Mouse (Mus musculus) G1E (cell line): ENCODE measurements around the gene Kcnn3.

ENCODE experiments used
- CTCF ChIP-seq: IDR thresholded peaks from 2 replicates; pipeline ENCODE4 v1.5.1; 2012; ENCODE audit warnings: low read depth, low read length, inconsistent platforms, mixed read lengths
- GATA1 ChIP-seq: IDR thresholded peaks from 2 replicates; pipeline ENCODE4 v1.6.1; 2012; ENCODE audit warnings: borderline replicate concordance, low read length, inconsistent platforms, mixed read lengths
- GATA2 ChIP-seq: IDR thresholded peaks from 2 replicates; pipeline ENCODE4 v1.6.1; 2012; ENCODE audit warnings: low read depth, low read length, inconsistent platforms, borderline replicate concordance

DNA sequence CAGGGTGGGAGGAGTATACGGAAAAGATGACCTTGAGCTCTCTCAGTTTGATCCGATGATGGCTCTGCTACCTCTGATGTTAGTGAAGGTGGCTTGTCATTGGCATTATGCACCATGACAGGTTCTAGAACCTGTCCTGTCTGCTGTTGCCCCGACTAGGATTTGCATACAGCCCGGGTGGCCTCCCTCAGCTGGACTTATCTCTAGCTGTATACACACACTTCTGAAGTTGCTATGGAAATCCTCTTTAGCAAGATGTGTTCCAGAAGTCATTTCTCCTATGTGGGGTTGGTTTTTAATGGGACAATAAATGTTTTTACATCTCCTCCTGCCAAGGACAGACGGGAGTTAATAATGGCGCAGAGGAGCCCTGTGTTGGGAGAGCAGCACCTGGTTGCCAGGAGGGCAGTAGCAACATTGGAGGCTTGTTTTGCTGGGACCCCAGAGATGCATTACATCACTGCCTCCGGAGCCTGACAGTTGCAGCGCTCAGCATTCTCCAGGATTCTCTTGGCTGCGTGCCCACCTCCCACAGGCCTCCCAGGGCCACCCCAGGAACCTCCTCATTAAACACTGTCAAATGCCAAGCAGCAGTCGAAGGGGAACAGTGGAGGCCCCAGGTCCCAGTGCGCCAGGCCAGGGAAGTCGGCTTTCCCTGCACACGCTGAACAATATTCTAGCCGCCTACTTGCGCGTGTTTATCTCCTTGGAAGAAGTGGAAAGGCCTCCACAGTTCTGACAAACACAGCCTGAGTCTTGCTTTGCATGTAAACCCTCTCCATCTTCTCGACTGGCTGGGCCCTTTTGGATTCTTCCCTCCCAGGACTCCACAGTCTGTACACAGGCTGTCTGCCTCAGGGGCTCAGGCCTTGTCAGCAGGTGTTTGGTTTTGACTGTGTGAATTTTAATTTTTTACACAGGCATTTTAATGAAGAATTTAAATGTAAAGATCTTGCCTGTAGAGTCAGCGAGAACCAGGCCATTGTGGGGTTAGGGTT is 93.9 kb downstream of the Kcnn3 start:
- TF ChIP-seq CTCF (no peak), GATA1 (no peak), GATA2 (no peak)
